Mouse (Mus musculus) G1E (cell line): ENCODE data around the gene Olfr653. TPM values are rescaled to one million over a fixed set of nuclear protein-coding genes. Genes with fewer than 3 reads are reported as not detected.

ENCODE experiments used
- ATAC-seq: 2 replicates; pipeline ENCODE4 v1.8.0; 2016; ENCODE audit warnings: mild to moderate bottlenecking; ENCODE audit not compliant: insufficient number of reproducible peaks, poor library complexity, low FRiP score, severe bottlenecking; ENCODE audit errors: extremely low read depth
- DNase-seq: peaks from one replicate; pipeline ENCODE4 v3.0.0; 2012; ENCODE audit warnings: low spot score
- H3K27me3 ChIP-seq: 2 replicates; pipeline ENCODE4 v1.6.1; 2012; ENCODE audit warnings: mild to moderate bottlenecking, low read length, inconsistent platforms; ENCODE audit not compliant: insufficient read depth
- H3K36me3 ChIP-seq: replicated peaks from 2 replicates; pipeline ENCODE3; 2012; ENCODE audit warnings: mild to moderate bottlenecking, inconsistent platforms
- H3K4me1 ChIP-seq: 2 replicates; pipeline ENCODE4 v1.6.1; 2012; ENCODE audit warnings: low read depth, low read length, inconsistent platforms, mixed read lengths; ENCODE audit not compliant: insufficient read depth
- H3K4me3 ChIP-seq: 2 replicates; pipeline ENCODE4 v1.5.1; 2012; ENCODE audit warnings: low read depth, mild to moderate bottlenecking, inconsistent platforms, low read length, moderate library complexity, mixed read lengths
- H3K9me3 ChIP-seq: replicated peaks from 2 replicates; pipeline ENCODE4 v1.6.1; 2012; ENCODE audit warnings: inconsistent platforms
- CTCF ChIP-seq: IDR thresholded peaks from 2 replicates; pipeline ENCODE4 v1.5.1; 2012; ENCODE audit warnings: low read depth, low read length, inconsistent platforms, mixed read lengths
- GATA1 ChIP-seq: IDR thresholded peaks from 2 replicates; pipeline ENCODE4 v1.6.1; 2012; ENCODE audit warnings: borderline replicate concordance, low read length, inconsistent platforms, mixed read lengths
- GATA2 ChIP-seq: IDR thresholded peaks from 2 replicates; pipeline ENCODE4 v1.6.1; 2012; ENCODE audit warnings: low read depth, low read length, inconsistent platforms, borderline replicate concordance
- POLR2AphosphoS5 ChIP-seq: IDR thresholded peaks from 2 replicates; pipeline ENCODE4 v1.6.1; 2012; ENCODE audit warnings: low read depth, low read length, inconsistent platforms; ENCODE audit not compliant: insufficient replicate concordance
- TAL1 ChIP-seq: conservative IDR thresholded peaks from 2 replicates; pipeline ENCODE4 v1.6.1; 2012; ENCODE audit warnings: low read depth, low read length, inconsistent platforms, mixed read lengths
- polyA plus RNA-seq: library from polyadenylated mRNA; stranded (reverse); fragments of >175 nt; gene quantifications from 2 replicates; pipeline ENCODE4 v1.2.3, GENCODE M21; 2012
- total RNA-seq, 2 experiments: library from RNA; stranded (forward) in 1 of 2; stranded (reverse) in 1 of 2; fragments of 200-1000 nt in 1 of 2; fragments of >200 nt in 1 of 2; fragmentation: Nextera tagmentation in 1 of 2; gene quantifications; 2 replicates each; pipeline ENCODE4 v1.2.3; 2014 to 2017

The Olfr653 gene
- total and polyA plus RNA-seq, 3 experiments: 0.05 TPM; not detected in 2

DNA sequence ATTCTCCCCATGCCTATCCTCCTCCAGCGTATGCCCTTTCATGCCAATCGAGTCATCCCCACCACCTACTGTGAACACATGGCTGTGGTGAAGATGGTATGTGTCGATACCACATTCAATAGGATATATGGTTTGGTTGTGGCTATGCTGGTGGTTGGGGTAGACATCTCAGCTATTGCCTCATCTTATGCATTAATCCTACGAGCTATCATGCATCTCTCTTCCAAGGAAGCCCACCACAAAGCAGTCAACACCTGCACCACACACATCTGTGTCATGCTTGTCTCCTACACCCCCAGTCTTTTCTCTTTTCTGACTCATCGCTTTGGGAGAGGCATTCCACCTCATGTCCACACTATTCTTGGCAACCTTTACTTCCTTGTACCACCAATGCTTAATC is 11.2 kb downstream of the Olfr653 start:
- Histone ChIP-seq H3K36me3 (no peaks in the 10 kb centered on the region), H3K4me3 (no peak overlapping the region), H3K4me1 (no peaks in the 10 kb centered on the region), H3K9me3 (no peaks in the 10 kb centered on the region), H3K27me3 (peaks cover 3% of the 10 kb centered on the region; the same call in 1 of the 2 replicates)
- DNase-seq (no peak), ATAC-seq (no peak)
- TF ChIP-seq GATA2 (no peak), GATA1 (no peak), POLR2AphosphoS5 (no peak)

DNA sequence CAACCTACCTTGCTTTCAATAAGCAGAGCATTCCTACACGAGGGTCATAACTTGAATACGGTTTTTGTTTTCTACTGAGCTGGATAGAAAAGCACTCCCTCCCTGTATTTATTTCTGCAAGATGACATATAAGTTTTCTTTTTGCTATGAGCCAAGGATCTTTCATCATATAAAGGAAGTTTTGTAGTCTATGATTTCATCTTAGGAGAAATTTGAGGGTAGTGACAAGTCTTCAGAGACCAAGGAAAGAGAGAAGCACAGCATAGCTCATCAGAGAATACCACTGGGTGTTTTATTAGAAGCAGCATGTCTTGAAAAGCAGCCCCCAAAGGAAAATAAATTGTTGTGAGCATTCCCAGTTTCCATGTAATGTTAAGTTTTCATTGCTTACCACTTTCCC is 24.6 kb downstream of the Olfr653 start, which contains the start of gene Olfr655:
Olfr655 (minus strand) TSS at position 101 of the 400 bp plus-strand sequence.
- H3K9me3 ChIP-seq: no peaks in the 10 kb centered on the region
- ATAC-seq: no peak
- no peak for DNase-seq
- H3K27me3 ChIP-seq: no peaks in the 10 kb centered on the region
- H3K4me1 ChIP-seq: no peaks in the 10 kb centered on the region
- H3K36me3 ChIP-seq: no peaks in the 10 kb centered on the region
- TF ChIP-seq TAL1: no peak
- no peak for TF ChIP-seq POLR2AphosphoS5
- no peak within 1 kb of the TSS for H3K4me3 ChIP-seq

DNA sequence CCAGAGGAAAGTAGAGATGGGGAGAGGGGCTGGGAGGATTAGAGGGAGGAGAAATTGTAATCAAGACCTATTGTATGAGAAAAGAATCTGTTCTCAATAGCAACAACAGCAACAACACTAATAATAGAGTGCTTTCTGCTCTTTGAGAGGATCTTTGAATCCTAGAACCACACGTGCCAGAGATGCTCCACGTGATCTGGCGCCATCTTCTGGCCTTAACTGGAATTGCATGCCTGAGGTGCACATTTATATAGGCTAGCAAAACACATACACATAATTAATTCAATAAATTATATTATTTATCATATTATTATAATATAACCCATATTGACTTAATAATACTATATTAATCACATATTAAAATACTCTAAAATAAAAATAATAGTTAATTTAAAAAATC is 26.1 kb downstream of the Olfr653 start:
- TF ChIP-seq POLR2AphosphoS5 (no peak), CTCF (peak; percentile 70)
- H3K27me3 ChIP-seq: no peaks in the 10 kb centered on the region
- DNase-seq (no peak), ATAC-seq (peak; percentile 57; the same call in 1 of the 2 replicates)
- H3K4me1 ChIP-seq: no peaks in the 10 kb centered on the region
- H3K36me3 ChIP-seq: no peaks in the 10 kb centered on the region
- H3K4me3 ChIP-seq: no peak overlapping the region
- H3K9me3 ChIP-seq: no peaks in the 10 kb centered on the region

DNA sequence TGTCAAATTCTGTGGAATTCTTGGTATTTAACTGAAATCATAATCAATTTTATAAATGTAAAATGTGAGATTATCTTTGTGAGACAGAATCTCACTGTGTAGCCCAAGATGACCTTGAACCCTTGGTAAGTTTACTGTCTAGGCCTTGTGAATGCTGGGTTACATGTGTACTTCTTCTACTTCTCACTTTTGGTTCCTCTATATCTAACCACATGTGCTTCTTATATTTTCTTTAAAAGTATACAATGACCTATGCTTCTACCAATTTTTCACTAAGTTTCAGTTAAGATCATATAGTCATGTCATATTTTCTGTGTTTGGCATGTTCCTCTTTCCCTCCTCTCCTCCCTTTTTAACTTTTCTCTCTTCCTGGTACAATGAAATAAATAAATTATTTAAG is 27.6 kb downstream of the Olfr653 start:
- DNase-seq (no peak), ATAC-seq (no peak)
- Histone ChIP-seq H3K4me1 (no peaks in the 10 kb centered on the region), H3K36me3 (no peaks in the 10 kb centered on the region), H3K9me3 (no peaks in the 10 kb centered on the region), H3K27me3 (no peaks in the 10 kb centered on the region), H3K4me3 (no peak overlapping the region)
- no peak for TF ChIP-seq TAL1
- TF ChIP-seq CTCF: no peak
- no peak for TF ChIP-seq GATA2
- no peak for TF ChIP-seq POLR2AphosphoS5
- TF ChIP-seq GATA1: no peak

DNA sequence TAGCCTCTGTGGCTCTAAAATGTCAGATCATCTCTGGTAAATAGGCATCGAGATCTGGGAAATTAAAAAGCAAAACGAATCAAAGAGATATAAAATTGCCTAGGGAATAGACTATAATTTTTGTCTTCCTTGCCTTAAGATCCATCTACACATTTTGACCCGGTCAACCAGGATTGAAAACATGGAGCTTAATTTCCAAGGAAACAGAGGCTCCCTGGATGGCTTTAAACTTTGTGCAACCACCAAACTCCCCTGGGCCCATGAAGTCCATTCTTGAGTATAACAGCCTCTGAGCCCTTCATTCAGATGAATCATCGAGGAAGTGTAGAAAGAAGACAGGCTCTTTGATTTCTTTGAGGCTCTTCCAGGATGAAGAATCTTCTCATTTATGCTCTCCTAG is 36.5 kb downstream of the Olfr653 start, which contains the start of gene Olfr656:
Olfr656 (plus strand) TSS at position 301 of the 400 bp plus-strand sequence.
- ATAC-seq (no peak), DNase-seq (no peak)
- Histone ChIP-seq H3K9me3 (no peaks in the 10 kb centered on the region), H3K27me3 (no peaks in the 10 kb centered on the region), H3K4me1 (no peaks in the 10 kb centered on the region), H3K4me3 (no peak within 1 kb of the TSS), H3K36me3 (no peaks in the 10 kb centered on the region)
- no peak for TF ChIP-seq POLR2AphosphoS5
- TF ChIP-seq TAL1: no peak
- no peak for TF ChIP-seq GATA2
- TF ChIP-seq CTCF: no peak
- TF ChIP-seq GATA1: no peak

DNA sequence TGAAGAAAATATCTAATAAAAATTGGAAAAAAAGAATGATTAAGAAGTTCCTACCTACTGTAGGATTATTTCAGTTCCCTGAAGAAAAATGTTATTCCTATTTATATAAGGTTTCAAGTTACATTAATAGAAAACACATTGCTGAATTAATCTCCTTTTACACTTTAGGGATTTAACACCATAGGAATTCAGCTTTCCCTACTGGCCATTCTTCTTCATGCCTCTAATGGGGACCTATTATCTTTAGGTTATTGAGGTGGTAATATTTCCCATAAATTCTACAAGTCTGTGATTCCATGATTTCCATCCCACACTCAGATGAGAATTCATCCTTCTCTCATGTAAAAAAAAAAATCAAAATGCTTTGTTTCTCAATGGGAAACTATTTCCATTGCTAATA is 47.4 kb downstream of the Olfr653 start, which contains the start of gene Olfr657:
Olfr657 (plus strand) TSS at position 301 of the 400 bp plus-strand sequence.
- no peaks in the 10 kb centered on the region for H3K27me3 ChIP-seq
- H3K9me3 ChIP-seq: no peaks in the 10 kb centered on the region
- H3K36me3 ChIP-seq: no peaks in the 10 kb centered on the region
- DNase-seq (no peak), ATAC-seq (no peak)
- H3K4me3 ChIP-seq: no peak within 1 kb of the TSS
- no peaks in the 10 kb centered on the region for H3K4me1 ChIP-seq
- TF ChIP-seq CTCF (no peak), GATA1 (no peak), POLR2AphosphoS5 (no peak), TAL1 (no peak), GATA2 (no peak)

Other genes starting within 250 kb of the Olfr653 start
- 10.8 and 11.2 TPM in 2 replicates for gene Trim34b, start 247.8 kb upstream of the Olfr653 start, total RNA-seq (2014; fragmentation: Nextera tagmentation)
- 6.8 and 7.6 TPM in 2 replicates for gene Trim34b, start 247.8 kb upstream of the Olfr653 start, total RNA-seq (2017)
- gene Trim34b, start 247.8 kb upstream of the Olfr653 start, polyA plus RNA-seq: 0.14 and 0.34 TPM in 2 replicates
- gene Trim12c, start 224.0 kb upstream of the Olfr653 start, total RNA-seq (2014; fragmentation: Nextera tagmentation): 20.3 and 20.5 TPM in 2 replicates
- gene Trim12c, start 224.0 kb upstream of the Olfr653 start, total RNA-seq (2017): 45.8 and 61.2 TPM in 2 replicates
- gene Trim12c, start 224.0 kb upstream of the Olfr653 start, polyA plus RNA-seq: 0.68 and 1.3 TPM in 2 replicates
- gene Trim30b, start 207.4 kb upstream of the Olfr653 start, total RNA-seq (2014; fragmentation: Nextera tagmentation): not detected in 2 replicates
- gene Trim30b, start 207.4 kb upstream of the Olfr653 start, total RNA-seq (2017): 0.12 and 0.22 TPM in 2 replicates
- not detected in 2 replicates for gene Trim30b, start 207.4 kb upstream of the Olfr653 start, polyA plus RNA-seq
- not detected in 2 replicates for gene Trim30c, start 176.5 kb upstream of the Olfr653 start, total RNA-seq (2014; fragmentation: Nextera tagmentation)
- gene Trim30c, start 176.5 kb upstream of the Olfr653 start, total RNA-seq (2017): not detected in 2 replicates
- not detected in 2 replicates for gene Trim30c, start 176.5 kb upstream of the Olfr653 start, polyA plus RNA-seq
- 0.87 TPM in 1 of 2 replicates, not detected in the other for gene Trim30a, start 112.1 kb upstream of the Olfr653 start, total RNA-seq (2014; fragmentation: Nextera tagmentation)
- gene Trim30a, start 112.1 kb upstream of the Olfr653 start, total RNA-seq (2017): 0.58 and 0.60 TPM in 2 replicates
- 0.02 TPM in 2 replicates for gene Trim30a, start 112.1 kb upstream of the Olfr653 start, polyA plus RNA-seq
- gene Trim30d, start 69.5 kb upstream of the Olfr653 start, total RNA-seq (2014; fragmentation: Nextera tagmentation): not detected in 2 replicates
- 0.11 TPM in 1 of 2 replicates, not detected in the other for gene Trim30d, start 69.5 kb upstream of the Olfr653 start, total RNA-seq (2017)
- not detected in 2 replicates for gene Trim30d, start 69.5 kb upstream of the Olfr653 start, polyA plus RNA-seq
- not detected in 2 replicates for gene Olfr651, start 27.2 kb upstream of the Olfr653 start, total RNA-seq (2014; fragmentation: Nextera tagmentation)
- 0.12 TPM in 1 of 2 replicates, not detected in the other for gene Olfr651, start 27.2 kb upstream of the Olfr653 start, total RNA-seq (2017)
- not detected in 2 replicates for gene Olfr651, start 27.2 kb upstream of the Olfr653 start, polyA plus RNA-seq
- not detected in 2 replicates for gene Olfr652, start 16.4 kb upstream of the Olfr653 start, total RNA-seq (2014; fragmentation: Nextera tagmentation)
- gene Olfr652, start 16.4 kb upstream of the Olfr653 start, total RNA-seq (2017): 0.22 and 0.29 TPM in 2 replicates
- not detected in 2 replicates for gene Olfr652, start 16.4 kb upstream of the Olfr653 start, polyA plus RNA-seq
- not detected in 2 replicates for gene Olfr654, start 9.7 kb downstream of the Olfr653 start, total RNA-seq (2014; fragmentation: Nextera tagmentation)
- gene Olfr654, start 9.7 kb downstream of the Olfr653 start, total RNA-seq (2017): 0.06 and 0.27 TPM in 2 replicates
- gene Olfr654, start 9.7 kb downstream of the Olfr653 start, polyA plus RNA-seq: not detected in 2 replicates
- gene Olfr655, start 24.5 kb downstream of the Olfr653 start, total RNA-seq (2014; fragmentation: Nextera tagmentation): not detected in 2 replicates
- 0.33 and 0.46 TPM in 2 replicates for gene Olfr655, start 24.5 kb downstream of the Olfr653 start, total RNA-seq (2017)
- gene Olfr655, start 24.5 kb downstream of the Olfr653 start, polyA plus RNA-seq: not detected in 2 replicates
- gene Olfr656, start 36.6 kb downstream of the Olfr653 start, total RNA-seq (2014; fragmentation: Nextera tagmentation): not detected in 2 replicates
- gene Olfr656, start 36.6 kb downstream of the Olfr653 start, total RNA-seq (2017): 0.05 and 0.06 TPM in 2 replicates
- gene Olfr656, start 36.6 kb downstream of the Olfr653 start, polyA plus RNA-seq: not detected in 2 replicates
- not detected in 2 replicates for gene Olfr657, start 47.5 kb downstream of the Olfr653 start, total RNA-seq (2014; fragmentation: Nextera tagmentation)
- gene Olfr657, start 47.5 kb downstream of the Olfr653 start, total RNA-seq (2017): 0.06 TPM in 1 of 2 replicates, not detected in the other
- gene Olfr657, start 47.5 kb downstream of the Olfr653 start, polyA plus RNA-seq: not detected in 2 replicates
- gene Olfr658, start 70.0 kb downstream of the Olfr653 start, total RNA-seq (2014; fragmentation: Nextera tagmentation): not detected in 2 replicates
- gene Olfr658, start 70.0 kb downstream of the Olfr653 start, total RNA-seq (2017): 0.16 TPM in 1 of 2 replicates, not detected in the other
- not detected in 2 replicates for gene Olfr658, start 70.0 kb downstream of the Olfr653 start, polyA plus RNA-seq
- not detected in 2 replicates for gene Olfr659, start 89.4 kb downstream of the Olfr653 start, total RNA-seq (2014; fragmentation: Nextera tagmentation)
- gene Olfr659, start 89.4 kb downstream of the Olfr653 start, total RNA-seq (2017): 0.05 TPM in 1 of 2 replicates, not detected in the other
- gene Olfr659, start 89.4 kb downstream of the Olfr653 start, polyA plus RNA-seq: not detected in 2 replicates
- gene Olfr661, start 109.2 kb downstream of the Olfr653 start, total RNA-seq (2014; fragmentation: Nextera tagmentation): not detected in 2 replicates
- 0.11 and 0.12 TPM in 2 replicates for gene Olfr661, start 109.2 kb downstream of the Olfr653 start, total RNA-seq (2017)
- not detected in 2 replicates for gene Olfr661, start 109.2 kb downstream of the Olfr653 start, polyA plus RNA-seq
- not detected in 2 replicates for gene Usp17le, start 200.2 kb downstream of the Olfr653 start, total RNA-seq (2014; fragmentation: Nextera tagmentation)
- 0.12 and 0.16 TPM in 2 replicates for gene Usp17le, start 200.2 kb downstream of the Olfr653 start, total RNA-seq (2017)
- gene Usp17le, start 200.2 kb downstream of the Olfr653 start, polyA plus RNA-seq: not detected in 2 replicates